27 mouse cellular contexts compared by ENCODE assay signal in genomic region chr16:20783891-20784290, GRCm38 (mm10). TPM values are rescaled to one million over a fixed set of nuclear protein-coding genes. Genes with fewer than 3 reads are reported as not detected.
DNase-seq lines count a peak whose midpoint lies in the region; ATAC-seq and TF ChIP-seq lines count a peak whose summit lies in the region.
"Had no signal": no experiment of that assay in that cellular context is flagged by ENCODE, and none has a peak within 500 bp of the region (broad histone marks: within the 10 kb centered on the region; RNA-seq: fewer than 3 reads in every experiment).

No protein-coding gene starts in this region.

- no peak overlapping the region for H3K4me3 ChIP-seq in lung, postnatal 0 days (ENCODE audit: low read depth, low read length)
- H3K4me3 ChIP-seq in small intestine, adult 2 months (ENCODE audit: low read depth, low read length): no peak overlapping the region
- H3K4me3 ChIP-seq: embryonic facial prominence, embryonic 10.5 days; embryonic facial prominence, embryonic 13.5 days; erythroblast, embryonic 14.5 days; forebrain, embryonic 12.5 days; forebrain, embryonic 15.5 days; heart, embryonic 12.5 days; heart, embryonic 15.5 days had no signal

- no peak for TF ChIP-seq EP300 in lung, postnatal 0 days (IDR thresholded peaks at IDR 0.05)

- peak; percentile 38 for ATAC-seq in lung, postnatal 0 days
- ATAC-seq: CD4-positive, CD25-positive, alpha-beta regulatory T cell, adult 4 months; forebrain, embryonic 15.5 days had no signal

- no peak overlapping the region for H3K27ac ChIP-seq in lung, postnatal 0 days (ENCODE audit: low read length)
- 0 out of 2 replicates have a peak overlapping the region, but pooled peaks have one; percentile 70 for H3K27ac ChIP-seq in small intestine, adult 2 months (ENCODE audit: insufficient read depth, low read depth, low read length)
- H3K27ac ChIP-seq: embryonic facial prominence, embryonic 10.5 days; embryonic facial prominence, embryonic 13.5 days; forebrain, embryonic 12.5 days; forebrain, embryonic 15.5 days; heart, embryonic 15.5 days; hindbrain, embryonic 14.5 days had no signal

- no peak for TF ChIP-seq POLR2A in small intestine, adult 2 months (IDR thresholded peaks at IDR 0.05; ENCODE audit: low read depth, low read length)

- no peaks in the 10 kb centered on the region for H3K4me1 ChIP-seq in lung, postnatal 0 days (ENCODE audit: insufficient read depth, low read depth, low read length)
- H3K4me1 ChIP-seq in small intestine, adult 2 months (ENCODE audit: control insufficient read depth, insufficient read depth, insufficient read length, low read length): peaks cover 3% of the 10 kb centered on the region; the same call in 1 of the 2 replicates
- H3K4me1 ChIP-seq: embryonic facial prominence, embryonic 10.5 days; embryonic facial prominence, embryonic 13.5 days; forebrain, embryonic 12.5 days; forebrain, embryonic 15.5 days; heart, embryonic 12.5 days; heart, embryonic 15.5 days had no signal

- no peaks in the 10 kb centered on the region for H3K9me3 ChIP-seq in lung, postnatal 0 days (ENCODE audit: low read length)
- H3K9me3 ChIP-seq: embryonic facial prominence, embryonic 10.5 days; embryonic facial prominence, embryonic 13.5 days; forebrain, embryonic 12.5 days; forebrain, embryonic 15.5 days; heart, embryonic 12.5 days; heart, embryonic 15.5 days had no signal

- no peak overlapping the region for H3K4me2 ChIP-seq in lung, postnatal 0 days (replicated peaks; ENCODE audit: low read depth, low read length)
- H3K4me2 ChIP-seq: embryonic facial prominence, embryonic 13.5 days; forebrain, embryonic 12.5 days; forebrain, embryonic 15.5 days; heart, embryonic 12.5 days; heart, embryonic 15.5 days; hindbrain, embryonic 14.5 days had no signal

- no peak overlapping the region for H3K9ac ChIP-seq in lung, postnatal 0 days (replicated peaks; ENCODE audit: low read depth)
- H3K9ac ChIP-seq: embryonic facial prominence, embryonic 13.5 days; forebrain, embryonic 12.5 days; forebrain, embryonic 15.5 days; heart, embryonic 12.5 days; heart, embryonic 15.5 days; hindbrain, embryonic 14.5 days had no signal

- DNase-seq in kidney, adult 9 months: peak; percentile 40
- no peak for DNase-seq in kidney, postnatal 10 days
- DNase-seq in lung, postnatal 0 days (ENCODE audit: low spot score): peak; percentile 40
- DNase-seq in lung, adult 18-20 months: no peak
- DNase-seq in lung, postnatal 36 days: peak; percentile 15
- DNase-seq in cerebellum, postnatal 14 days: no peak
- DNase-seq: adrenal gland, adult 2 months; adrenal gland, postnatal 14 days; cerebellum, adult 11 months; cerebellum, adult 2 months; cerebellum, adult 9-11 months; cerebellum, postnatal 36 days; embryo, embryonic 11 days; gastrocnemius, postnatal 25 days; heart, adult 18-20 months; heart, postnatal 10 days; heart, postnatal 36 days had no signal

- no peak for TF ChIP-seq CTCF in lung, postnatal 0 days (IDR thresholded peaks at IDR 0.05)
- TF ChIP-seq CTCF in small intestine, adult 2 months (IDR thresholded peaks at IDR 0.05; ENCODE audit: extremely low read depth, insufficient read length, insufficient replicate concordance, low read depth, low read length): no peak

- H3K36me3 ChIP-seq in lung, postnatal 0 days (ENCODE audit: insufficient read depth, low read length): no peaks in the 10 kb centered on the region
- H3K36me3 ChIP-seq in small intestine, adult 2 months (ENCODE audit: control insufficient read depth, insufficient read depth, low read length): no peaks in the 10 kb centered on the region
- H3K36me3 ChIP-seq: embryonic facial prominence, embryonic 10.5 days; embryonic facial prominence, embryonic 13.5 days; forebrain, embryonic 12.5 days; forebrain, embryonic 15.5 days; heart, embryonic 12.5 days; heart, embryonic 15.5 days had no signal

- WGBS in lung, postnatal 0 days: 72% methylated on average over 2 of the region's 2 CpGs
- WGBS in small intestine, adult 2 months: 55% methylated on average over 2 of the region's 2 CpGs

- no peaks in the 10 kb centered on the region for H3K27me3 ChIP-seq in lung, postnatal 0 days (replicated peaks; ENCODE audit: insufficient read depth, low read length)
- no peaks in the 10 kb centered on the region for H3K27me3 ChIP-seq in small intestine, adult 2 months (ENCODE audit: control insufficient read depth, insufficient read depth, low read length)
- H3K27me3 ChIP-seq: embryonic facial prominence, embryonic 13.5 days; forebrain, embryonic 12.5 days; forebrain, embryonic 15.5 days; heart, embryonic 12.5 days; heart, embryonic 15.5 days had no signal

RNA-seq across cellular contexts. Expression of gene Thpo, which starts 49.6 kb away (rescaled TPM):
- polyA plus RNA-seq in lung, postnatal 0 days (2015; fragmentation: Nextera tagmentation; extraction: Ambion mirVana): 0.54 and 0.81 TPM in 2 replicates
- 2.0 and 4.0 TPM in 2 replicates for polyA plus RNA-seq in small intestine, adult 2 months (2012; rRNA removed)
- polyA plus RNA-seq: CD4-positive, CD25-positive, alpha-beta regulatory T cell, adult 4 months; erythroblast, embryonic 14.5 days had no signal

RNA-seq across cellular contexts. Expression of gene Chrd, which starts 51.0 kb away (rescaled TPM):
- polyA plus RNA-seq in lung, postnatal 0 days (2015; fragmentation: Nextera tagmentation; extraction: Ambion mirVana): 1.5 and 1.7 TPM in 2 replicates
- 2.2 and 3.3 TPM in 2 replicates for polyA plus RNA-seq in small intestine, adult 2 months (2012; rRNA removed)
- polyA plus RNA-seq: CD4-positive, CD25-positive, alpha-beta regulatory T cell, adult 4 months; erythroblast, embryonic 14.5 days had no signal

Comparison
In these comparisons a context has a peak if more than half of its experiments do, and no peak if none do; other contexts are left out.
1. DNase-seq: peak in kidney, adult 9 months (single experiment), lung, postnatal 0 days (single experiment) and lung, postnatal 36 days (single experiment); none in kidney, postnatal 10 days (single experiment), lung, adult 18-20 months (0 of 2) and cerebellum, postnatal 14 days (0 of 2).